Mouse (Mus musculus): ENCODE results near the gene Sypl. TPM values are rescaled to one million over a fixed set of nuclear protein-coding genes. Genes with fewer than 3 reads are reported as not detected.
A peak's percentile ranks its signal among the peaks of the same experiment; 100 is the strongest.

Sypl gene
- polyA plus RNA-seq, 1 experiment from 2014 or later = 59.8 TPM

DNA sequence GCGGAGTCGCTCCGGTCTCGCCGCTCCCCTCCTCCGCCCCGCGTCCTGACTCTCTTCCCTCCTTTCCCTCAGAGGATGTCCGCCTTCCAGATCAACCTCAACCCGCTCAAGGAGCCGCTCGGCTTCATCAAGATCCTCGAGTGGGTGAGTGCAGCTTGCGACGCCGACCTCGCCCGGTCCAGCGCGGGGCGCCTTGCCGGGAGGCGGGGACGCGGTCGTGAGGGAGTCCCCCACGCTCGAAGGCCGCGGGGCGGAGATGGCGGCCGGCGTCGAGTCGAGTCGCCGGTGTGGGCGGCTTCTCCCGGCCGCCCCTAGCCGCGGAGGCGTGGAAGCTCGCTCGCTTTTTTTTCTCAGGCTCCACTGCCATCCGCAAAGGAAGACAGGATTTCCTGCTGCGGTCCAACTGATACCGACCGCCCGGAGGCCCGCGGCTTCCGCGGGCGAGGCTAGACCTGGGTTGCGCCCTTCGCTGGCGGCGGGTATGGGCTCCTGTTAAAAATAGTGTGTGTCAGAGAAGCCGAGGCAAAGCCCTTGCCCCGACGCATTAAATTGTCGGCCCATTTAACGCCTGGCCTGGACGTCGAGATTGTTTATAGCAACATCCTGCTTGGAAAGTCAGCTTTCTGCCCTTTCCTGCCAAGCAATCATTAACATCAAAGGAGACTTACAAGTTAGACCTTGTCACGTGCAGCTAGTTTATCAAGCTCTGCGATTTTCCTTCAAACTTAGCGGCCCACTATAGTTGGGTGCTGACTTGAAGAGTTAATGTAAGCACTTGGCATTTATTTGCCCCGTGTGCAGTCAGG, 728 bp downstream of the Sypl start:
- Histone ChIP-seq H3K4me3 (ENCODE audit: low read depth, low read length) (peak overlapping the region; percentile 75), H3K27ac (ENCODE audit: low read depth, low read length) (peak overlapping the region; percentile 90), H3K27me3 (ENCODE audit: control insufficient read depth, insufficient read depth, low read length) (no peaks in the 10 kb centered on the region), H3K4me2 (replicated peaks; ENCODE audit: low read depth, low read length) (peak overlapping the region; percentile 75), H3K9ac (ENCODE audit: low read depth, low read length) (peak overlapping the region; percentile 83), H3K9me3 (ENCODE audit: control insufficient read depth, low read length) (no peaks in the 10 kb centered on the region), H3K4me1 (replicated peaks; ENCODE audit: control insufficient read depth, insufficient read depth, low read length) (no peaks in the 10 kb centered on the region), H3K36me3 (ENCODE audit: control insufficient read depth, insufficient read depth, low read length) (no peaks in the 10 kb centered on the region)
- WGBS = under 1% methylated on average over 68 of the region's 71 CpGs
- no peak for DNase-seq (ENCODE audit: low spot score)
- ATAC-seq (ENCODE audit: low FRiP score) = peak; percentile 78

DNA sequence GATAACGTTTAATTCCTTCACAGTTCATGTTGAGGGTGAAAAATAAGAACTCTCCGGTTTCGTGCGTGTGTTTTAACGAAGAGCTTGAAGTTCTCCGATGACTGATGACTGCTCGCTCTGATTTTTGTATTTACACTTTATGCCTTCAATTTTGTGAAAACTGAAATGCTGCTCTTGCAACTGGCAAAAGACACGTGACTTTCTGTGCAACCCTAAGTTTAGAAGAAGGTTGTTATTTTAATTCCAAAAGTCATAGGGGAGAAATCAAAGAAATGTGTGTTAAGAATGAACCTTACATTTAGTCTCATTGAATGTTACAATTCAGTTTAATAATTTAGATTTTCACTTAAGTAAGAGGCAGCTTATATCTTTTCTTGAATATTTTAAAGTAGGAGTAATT, 1.3 kb downstream of the Sypl start:
- no peak overlapping the region for H3K27ac ChIP-seq (ENCODE audit: low read depth, low read length)
- no peaks in the 10 kb centered on the region for H3K9me3 ChIP-seq (ENCODE audit: control insufficient read depth, low read length)
- no peaks in the 10 kb centered on the region for H3K27me3 ChIP-seq (ENCODE audit: control insufficient read depth, insufficient read depth, low read length)
- no peak for ATAC-seq (ENCODE audit: low FRiP score)
- WGBS = 4% methylated on average over 8 of the region's 8 CpGs
- peak overlapping the region; percentile 83 for H3K9ac ChIP-seq (ENCODE audit: low read depth, low read length)
- H3K4me3 ChIP-seq (ENCODE audit: low read depth, low read length) = peak overlapping the region; percentile 75
- no peaks in the 10 kb centered on the region for H3K4me1 ChIP-seq (replicated peaks; ENCODE audit: control insufficient read depth, insufficient read depth, low read length)
- H3K36me3 ChIP-seq (ENCODE audit: control insufficient read depth, insufficient read depth, low read length) = no peaks in the 10 kb centered on the region
- no peak for DNase-seq (ENCODE audit: low spot score)
- H3K4me2 ChIP-seq (replicated peaks; ENCODE audit: low read depth, low read length) = peak overlapping the region; percentile 75

DNA sequence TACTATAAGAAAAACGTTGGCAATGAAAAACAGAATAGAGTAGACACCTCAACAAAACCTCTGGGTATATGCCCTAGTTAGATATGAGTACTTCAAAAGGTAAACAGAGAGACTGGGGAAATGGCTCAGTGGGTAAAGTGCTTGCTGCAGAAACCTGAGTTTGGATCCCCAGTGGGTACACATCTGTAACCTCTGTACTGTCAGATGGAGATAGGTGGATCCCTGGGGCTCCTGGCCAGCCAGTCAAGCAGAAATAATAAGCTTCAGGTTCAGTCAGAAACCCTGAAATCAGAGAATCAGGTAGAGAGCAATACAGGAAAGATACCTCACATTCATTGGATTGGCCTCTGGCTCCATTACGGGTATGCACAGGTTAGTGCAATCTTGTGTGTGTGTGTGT, 3.5 kb downstream of the Sypl start:
- H3K4me2 ChIP-seq (replicated peaks; ENCODE audit: low read depth, low read length) = no peak overlapping the region
- H3K4me1 ChIP-seq (replicated peaks; ENCODE audit: control insufficient read depth, insufficient read depth, low read length) = no peaks in the 10 kb centered on the region
- H3K4me3 ChIP-seq (ENCODE audit: low read depth, low read length) = no peak overlapping the region
- no peaks in the 10 kb centered on the region for H3K9me3 ChIP-seq (ENCODE audit: control insufficient read depth, low read length)
- ATAC-seq (ENCODE audit: low FRiP score) (no peak), DNase-seq (ENCODE audit: low spot score) (no peak)
- 85% methylated on average over 2 of the region's 2 CpGs for WGBS
- no peak overlapping the region for H3K9ac ChIP-seq (ENCODE audit: low read depth, low read length)
- no peak overlapping the region for H3K27ac ChIP-seq (ENCODE audit: low read depth, low read length)
- H3K27me3 ChIP-seq (ENCODE audit: control insufficient read depth, insufficient read depth, low read length) = no peaks in the 10 kb centered on the region
- H3K36me3 ChIP-seq (ENCODE audit: control insufficient read depth, insufficient read depth, low read length) = no peaks in the 10 kb centered on the region

DNA sequence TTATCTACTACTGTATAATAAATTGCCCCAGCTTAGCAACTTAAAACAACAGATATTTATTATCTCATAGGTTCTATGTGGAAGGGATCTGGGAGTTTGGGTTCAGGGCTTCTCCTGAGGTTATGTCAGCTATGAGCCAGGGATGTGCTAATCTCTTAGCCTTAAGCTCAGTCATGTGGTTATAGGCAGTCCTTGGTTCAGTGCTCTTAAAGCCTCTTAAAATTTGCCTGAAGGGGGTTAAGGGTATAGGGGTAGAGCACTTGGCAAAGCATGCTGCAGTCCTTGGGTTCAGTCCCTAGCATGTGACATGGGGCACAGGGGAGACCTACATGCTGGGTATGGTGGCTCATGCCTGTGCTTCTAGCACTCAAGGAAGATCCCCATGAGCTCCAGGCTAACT, 8.4 kb downstream of the Sypl start:
- Histone ChIP-seq H3K27me3 (ENCODE audit: control insufficient read depth, insufficient read depth, low read length) (no peaks in the 10 kb centered on the region), H3K4me3 (ENCODE audit: low read depth, low read length) (no peak overlapping the region), H3K9ac (ENCODE audit: low read depth, low read length) (no peak overlapping the region), H3K4me1 (replicated peaks; ENCODE audit: control insufficient read depth, insufficient read depth, low read length) (no peaks in the 10 kb centered on the region), H3K27ac (ENCODE audit: low read depth, low read length) (no peak overlapping the region), H3K9me3 (ENCODE audit: control insufficient read depth, low read length) (no peaks in the 10 kb centered on the region), H3K4me2 (replicated peaks; ENCODE audit: low read depth, low read length) (no peak overlapping the region), H3K36me3 (ENCODE audit: control insufficient read depth, insufficient read depth, low read length) (no peaks in the 10 kb centered on the region)
- ATAC-seq (ENCODE audit: low FRiP score) (no peak), DNase-seq (ENCODE audit: low spot score) (no peak)

GRCm38 (mm10) chr12:32963858-32964257, 10.2 kb downstream of the Sypl start:
- H3K4me3 ChIP-seq (ENCODE audit: low read depth, low read length) = no peak overlapping the region

GRCm38 (mm10) chr12:32972287-32972686, 18.6 kb downstream of the Sypl start:
- WGBS = 100% methylated on average over 1 of the region's 1 CpGs
- Histone ChIP-seq H3K27ac (ENCODE audit: low read depth, low read length) (no peak overlapping the region), H3K9ac (ENCODE audit: low read depth, low read length) (no peak overlapping the region), H3K4me3 (ENCODE audit: low read depth, low read length) (no peak overlapping the region), H3K4me2 (replicated peaks; ENCODE audit: low read depth, low read length) (no peak overlapping the region), H3K4me1 (replicated peaks; ENCODE audit: control insufficient read depth, insufficient read depth, low read length) (no peaks in the 10 kb centered on the region), H3K9me3 (ENCODE audit: control insufficient read depth, low read length) (no peaks in the 10 kb centered on the region), H3K27me3 (ENCODE audit: control insufficient read depth, insufficient read depth, low read length) (no peaks in the 10 kb centered on the region), H3K36me3 (ENCODE audit: control insufficient read depth, insufficient read depth, low read length) (no peaks in the 10 kb centered on the region)
- DNase-seq (ENCODE audit: low spot score) (no peak), ATAC-seq (ENCODE audit: low FRiP score) (no peak)

More at GRCm38 (mm10) chr12:32963858-32964257, 10.2 kb downstream of the Sypl start:
- Histone ChIP-seq H3K4me1 (replicated peaks; ENCODE audit: control insufficient read depth, insufficient read depth, low read length) (no peaks in the 10 kb centered on the region), H3K36me3 (ENCODE audit: control insufficient read depth, insufficient read depth, low read length) (no peaks in the 10 kb centered on the region), H3K27me3 (ENCODE audit: control insufficient read depth, insufficient read depth, low read length) (no peaks in the 10 kb centered on the region), H3K4me2 (replicated peaks; ENCODE audit: low read depth, low read length) (no peak overlapping the region), H3K27ac (ENCODE audit: low read depth, low read length) (no peak overlapping the region), H3K9me3 (ENCODE audit: control insufficient read depth, low read length) (no peaks in the 10 kb centered on the region), H3K9ac (ENCODE audit: low read depth, low read length) (no peak overlapping the region)
- no peak for ATAC-seq (ENCODE audit: low FRiP score)
- 93% methylated on average over 4 of the region's 4 CpGs for WGBS
- DNase-seq (ENCODE audit: low spot score) = no peak

GRCm38 (mm10) chr12:32974893-32975292, 21.2 kb downstream of the Sypl start:
- no peak overlapping the region for H3K27ac ChIP-seq (ENCODE audit: low read depth, low read length)

DNA sequence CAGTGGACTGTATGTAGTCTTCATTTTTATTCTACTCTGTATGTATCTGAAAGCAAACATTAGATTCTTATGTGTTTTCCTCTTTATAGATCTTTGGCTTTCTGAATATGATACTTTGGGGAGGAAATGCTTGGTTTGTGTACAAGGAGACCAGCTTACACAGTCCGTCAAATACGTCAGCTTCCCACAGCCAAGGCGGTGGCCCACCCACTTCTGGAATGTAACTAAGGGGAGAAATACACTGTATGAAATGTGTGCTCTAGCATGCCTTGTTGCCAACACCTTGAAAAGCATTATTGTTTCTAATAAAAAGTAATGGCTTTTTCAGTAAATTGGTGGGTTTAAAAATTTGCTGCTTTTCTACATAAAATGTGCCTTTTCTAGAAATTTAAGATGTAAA, 21.8 kb downstream of the Sypl start:
- no peak overlapping the region for H3K9ac ChIP-seq (ENCODE audit: low read depth, low read length)
- H3K4me3 ChIP-seq (ENCODE audit: low read depth, low read length) = no peak overlapping the region
- H3K27me3 ChIP-seq (ENCODE audit: control insufficient read depth, insufficient read depth, low read length) = no peaks in the 10 kb centered on the region
- H3K27ac ChIP-seq (ENCODE audit: low read depth, low read length) = no peak overlapping the region
- H3K4me2 ChIP-seq (replicated peaks; ENCODE audit: low read depth, low read length) = no peak overlapping the region
- H3K36me3 ChIP-seq (ENCODE audit: control insufficient read depth, insufficient read depth, low read length) = no peaks in the 10 kb centered on the region
- 91% methylated on average over 3 of the region's 3 CpGs for WGBS
- ATAC-seq (ENCODE audit: low FRiP score) (no peak), DNase-seq (ENCODE audit: low spot score) (no peak)
- H3K4me1 ChIP-seq (replicated peaks; ENCODE audit: control insufficient read depth, insufficient read depth, low read length) = no peaks in the 10 kb centered on the region
- H3K9me3 ChIP-seq (ENCODE audit: control insufficient read depth, low read length) = no peaks in the 10 kb centered on the region

More at GRCm38 (mm10) chr12:32974893-32975292, 21.2 kb downstream of the Sypl start:
- Histone ChIP-seq H3K27me3 (ENCODE audit: control insufficient read depth, insufficient read depth, low read length) (no peaks in the 10 kb centered on the region), H3K9ac (ENCODE audit: low read depth, low read length) (no peak overlapping the region), H3K36me3 (ENCODE audit: control insufficient read depth, insufficient read depth, low read length) (no peaks in the 10 kb centered on the region), H3K4me3 (ENCODE audit: low read depth, low read length) (no peak overlapping the region), H3K4me2 (replicated peaks; ENCODE audit: low read depth, low read length) (no peak overlapping the region), H3K4me1 (replicated peaks; ENCODE audit: control insufficient read depth, insufficient read depth, low read length) (no peaks in the 10 kb centered on the region), H3K9me3 (ENCODE audit: control insufficient read depth, low read length) (no peaks in the 10 kb centered on the region)
- ATAC-seq (ENCODE audit: low FRiP score) (no peak), DNase-seq (ENCODE audit: low spot score) (no peak)

DNA sequence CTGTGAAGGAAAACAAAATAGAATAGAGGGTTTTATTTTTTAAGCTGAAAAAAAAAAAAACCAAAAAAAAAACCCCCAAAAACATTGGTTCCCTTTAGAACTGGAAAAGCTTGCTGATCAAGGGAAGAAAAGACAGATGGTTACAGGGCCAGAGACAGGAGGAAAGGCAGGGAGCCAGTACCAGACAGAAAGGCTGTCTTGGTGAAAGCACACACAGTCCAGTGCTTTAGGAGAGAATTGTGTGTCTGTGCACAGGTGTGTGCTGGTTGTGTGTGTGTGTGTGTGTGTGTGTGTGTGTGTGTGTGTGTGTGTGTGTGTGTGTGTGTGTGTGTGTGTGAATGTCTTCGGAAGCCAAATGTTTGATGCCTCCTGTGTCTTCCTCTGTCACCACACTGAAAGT, 28.9 kb downstream of the Sypl start:
- Histone ChIP-seq H3K4me1 (replicated peaks; ENCODE audit: control insufficient read depth, insufficient read depth, low read length) (no peaks in the 10 kb centered on the region), H3K4me2 (replicated peaks; ENCODE audit: low read depth, low read length) (no peak overlapping the region), H3K4me3 (ENCODE audit: low read depth, low read length) (no peak overlapping the region), H3K9me3 (ENCODE audit: control insufficient read depth, low read length) (no peaks in the 10 kb centered on the region), H3K36me3 (ENCODE audit: control insufficient read depth, insufficient read depth, low read length) (no peaks in the 10 kb centered on the region), H3K27me3 (ENCODE audit: control insufficient read depth, insufficient read depth, low read length) (no peaks in the 10 kb centered on the region), H3K27ac (ENCODE audit: low read depth, low read length) (no peak overlapping the region), H3K9ac (ENCODE audit: low read depth, low read length) (no peak overlapping the region)
- WGBS = 100% methylated on average over 1 of the region's 1 CpGs
- no peak for ATAC-seq (ENCODE audit: low FRiP score)
- DNase-seq (ENCODE audit: low spot score) = no peak

All from hindbrain, embryonic 11.5 days (tissue).